Mouse (Mus musculus) embryonic facial prominence, embryonic 11.5 days (tissue): ENCODE data around the gene Malsu1. TPM values are rescaled to one million over a fixed set of nuclear protein-coding genes. Genes with fewer than 3 reads are reported as not detected.
A peak's percentile ranks its signal among the peaks of the same experiment; 100 is the strongest.

Experiments used
- ATAC-seq: fragments of 200-750 bp; cut with Nextera tagmentation; replicated peaks from 2 replicates; pipeline ENCODE4 v1.8.0; 2017; ENCODE audit warnings: low read depth; ENCODE audit not compliant: insufficient number of reproducible peaks, low FRiP score, low TSS enrichment
- DNase-seq: peaks from one replicate; pipeline ENCODE4 v3.0.0-alpha.2; 2015; ENCODE audit warnings: low spot score
- H3K27ac ChIP-seq: fragments of 300-500 bp; sonication (generic); replicated peaks from 2 replicates; pipeline ENCODE4 v1.5.1; 2014; ENCODE audit warnings: mild to moderate bottlenecking, low read depth, low read length, control low read depth
- H3K27me3 ChIP-seq: fragments of 300-500 bp; sonication (generic); 2 replicates; pipeline ENCODE4 v1.6.1; 2014; ENCODE audit warnings: mild to moderate bottlenecking, low read length, moderate library complexity, mixed read lengths; ENCODE audit not compliant: control insufficient read depth, insufficient read depth
- H3K36me3 ChIP-seq: fragments of 300-500 bp; sonication (generic); replicated peaks from 2 replicates; pipeline ENCODE4 v1.6.1; 2014; ENCODE audit warnings: low read depth, mild to moderate bottlenecking, low read length, moderate library complexity, mixed read lengths; ENCODE audit not compliant: control insufficient read depth, insufficient read depth
- H3K4me1 ChIP-seq: fragments of 300-500 bp; sonication (generic); 2 replicates; pipeline ENCODE4 v1.6.1; 2014; ENCODE audit warnings: low read length, mixed read lengths; ENCODE audit not compliant: control insufficient read depth, insufficient read depth
- H3K4me2 ChIP-seq: fragments of 300-500 bp; sonication (generic); 2 replicates; pipeline ENCODE4 v1.6.1; 2014; ENCODE audit warnings: low read depth, mild to moderate bottlenecking, control low read depth, low read length, moderate library complexity
- H3K4me3 ChIP-seq: fragments of 300-500 bp; sonication (generic); 2 replicates; pipeline ENCODE4 v1.5.1; 2014; ENCODE audit warnings: low read depth, low read length, control low read depth
- H3K9ac ChIP-seq: fragments of 300-500 bp; sonication (generic); replicated peaks from 2 replicates; pipeline ENCODE4 v1.6.1; 2014; ENCODE audit warnings: mild to moderate bottlenecking, control low read depth, low read length
- H3K9me3 ChIP-seq: fragments of 300-500 bp; sonication (generic); replicated peaks from 2 replicates; pipeline ENCODE4 v1.6.1; 2016; ENCODE audit warnings: mild to moderate bottlenecking, low read length, inconsistent platforms, mixed read lengths; ENCODE audit not compliant: control insufficient read depth
- WGBS: fragments of 180-500 bp; shearing (Covaris S2); extraction: QIAGEN DNeasy Blood & Tissue Kit; methylation state at CpG from one replicate; pipeline ENCODE4 v1.1.7; 2014; 5-methylcytosine and 5-hydroxymethylcytosine counted together
- polyA plus RNA-seq: library from polyadenylated mRNA; unstranded; fragments of >200 nt; fragmentation: Nextera tagmentation; extraction: Ambion mirVana; gene quantifications from 2 replicates; pipeline ENCODE4 v1.2.1, GENCODE M21; 2014

Malsu1 gene
- polyA plus RNA-seq, 1 experiment from 2014 or later = 68.5 TPM

DNA sequence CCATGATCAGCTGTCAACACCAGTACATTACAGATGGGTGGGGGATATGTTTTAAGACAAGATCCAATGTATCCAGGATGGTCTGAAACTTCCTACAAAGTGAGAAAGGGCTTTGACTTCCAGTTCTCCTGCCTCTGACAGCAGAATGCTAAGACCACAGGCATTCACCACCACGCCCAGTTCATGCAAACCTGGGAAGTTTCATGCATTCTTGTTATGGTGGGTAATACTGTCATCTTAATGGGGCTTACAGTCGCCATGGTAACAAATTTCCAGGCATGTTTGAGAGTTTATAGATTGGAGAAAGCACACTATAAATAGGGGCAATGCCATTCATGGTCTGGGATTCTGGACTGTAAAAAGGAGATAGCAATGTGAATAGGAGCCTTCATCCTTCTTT is 35.6 kb downstream of the Malsu1 start:
- H3K27ac ChIP-seq = no peak overlapping the region
- peaks cover 9% of the 10 kb centered on the region for H3K36me3 ChIP-seq
- no peaks in the 10 kb centered on the region for H3K9me3 ChIP-seq
- H3K4me1 ChIP-seq = no peaks in the 10 kb centered on the region
- no peak overlapping the region for H3K4me2 ChIP-seq
- H3K9ac ChIP-seq = no peak overlapping the region
- DNase-seq = no peak
- no peaks in the 10 kb centered on the region for H3K27me3 ChIP-seq
- no peak for ATAC-seq
- H3K4me3 ChIP-seq = no peak overlapping the region
- 91% methylated on average over 2 of the region's 2 CpGs for WGBS

- H3K9me3 ChIP-seq = no peaks in the 10 kb centered on the region
- H3K4me3 ChIP-seq = no peak overlapping the region
- no peak overlapping the region for H3K4me2 ChIP-seq
- WGBS = 74% methylated on average over 7 of the region's 7 CpGs
- no peaks in the 10 kb centered on the region for H3K4me1 ChIP-seq
- ATAC-seq = no peak
- H3K27ac ChIP-seq = no peak overlapping the region
- H3K36me3 ChIP-seq = no peaks in the 10 kb centered on the region; the same call in none of the 2 replicates
- H3K27me3 ChIP-seq = no peaks in the 10 kb centered on the region
- peak; percentile 20 for DNase-seq
- no peak overlapping the region for H3K9ac ChIP-seq
These were observed 40.3 kb downstream of the Malsu1 start for GRCm38 (mm10) chr6:49113895-49114294.

DNA sequence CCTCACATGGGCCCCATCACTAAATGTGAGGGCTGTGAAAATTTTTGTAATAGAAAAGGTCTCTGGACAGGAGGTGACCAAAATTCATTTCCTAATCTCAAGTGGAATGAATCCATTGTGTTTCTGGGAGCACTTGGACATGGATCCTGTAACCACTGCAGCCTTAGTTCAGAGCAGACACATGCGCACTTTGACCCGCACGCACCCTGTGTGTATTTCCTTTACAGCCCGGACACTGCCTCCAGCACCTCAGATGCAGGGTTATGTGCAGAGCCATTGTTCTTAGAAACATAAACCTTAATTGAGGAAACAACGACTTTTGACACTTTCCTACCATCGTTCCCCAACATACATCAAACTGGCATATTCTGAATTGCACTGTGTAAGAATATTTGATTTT is 40.9 kb downstream of the Malsu1 start:
- ATAC-seq (no peak), DNase-seq (no peak)
- Histone ChIP-seq H3K4me1 (no peaks in the 10 kb centered on the region), H3K36me3 (no peaks in the 10 kb centered on the region; the same call in none of the 2 replicates), H3K4me2 (no peak overlapping the region), H3K27me3 (no peaks in the 10 kb centered on the region), H3K9me3 (no peaks in the 10 kb centered on the region), H3K9ac (no peak overlapping the region), H3K27ac (no peak overlapping the region), H3K4me3 (no peak overlapping the region)
- 78% methylated on average over 6 of the region's 6 CpGs for WGBS

GRCm38 (mm10) chr6:49115550-49115949 is 42.0 kb downstream of the Malsu1 start:
- no peaks in the 10 kb centered on the region for H3K9me3 ChIP-seq
- no peak overlapping the region for H3K27ac ChIP-seq
- H3K9ac ChIP-seq = no peak overlapping the region
- no peaks in the 10 kb centered on the region; the same call in none of the 2 replicates for H3K36me3 ChIP-seq
- no peaks in the 10 kb centered on the region for H3K27me3 ChIP-seq
- DNase-seq (no peak), ATAC-seq (no peak)
- WGBS = 76% methylated on average over 5 of the region's 5 CpGs
- H3K4me1 ChIP-seq = no peaks in the 10 kb centered on the region
- H3K4me3 ChIP-seq = no peak overlapping the region
- no peak overlapping the region for H3K4me2 ChIP-seq

DNA sequence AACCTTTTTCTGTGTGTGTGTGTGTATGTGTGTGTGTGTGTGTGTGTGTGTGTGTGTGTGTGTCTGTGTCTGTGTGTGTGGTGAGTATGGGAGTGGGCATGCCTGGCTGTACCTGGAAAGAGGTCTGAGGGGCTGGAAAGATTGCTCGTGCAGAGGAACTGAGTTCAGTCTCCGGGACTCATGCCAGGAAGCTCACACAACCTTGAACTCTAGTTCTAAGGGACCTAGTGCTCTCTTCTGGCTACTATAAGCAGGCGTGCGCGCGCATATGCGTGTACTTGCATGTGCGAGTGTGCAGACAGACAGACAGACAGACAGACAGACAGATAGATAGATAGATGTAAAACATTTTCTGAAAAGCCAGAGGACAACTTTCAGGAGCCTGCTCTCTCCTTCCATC is 42.6 kb downstream of the Malsu1 start:
- ATAC-seq = no peak
- Histone ChIP-seq H3K4me2 (no peak overlapping the region), H3K36me3 (no peaks in the 10 kb centered on the region; the same call in none of the 2 replicates), H3K4me3 (no peak overlapping the region), H3K27ac (no peak overlapping the region), H3K9ac (no peak overlapping the region), H3K4me1 (no peaks in the 10 kb centered on the region), H3K27me3 (no peaks in the 10 kb centered on the region), H3K9me3 (no peaks in the 10 kb centered on the region)
- no peak for DNase-seq
- WGBS = 93% methylated on average over 8 of the region's 8 CpGs

DNA sequence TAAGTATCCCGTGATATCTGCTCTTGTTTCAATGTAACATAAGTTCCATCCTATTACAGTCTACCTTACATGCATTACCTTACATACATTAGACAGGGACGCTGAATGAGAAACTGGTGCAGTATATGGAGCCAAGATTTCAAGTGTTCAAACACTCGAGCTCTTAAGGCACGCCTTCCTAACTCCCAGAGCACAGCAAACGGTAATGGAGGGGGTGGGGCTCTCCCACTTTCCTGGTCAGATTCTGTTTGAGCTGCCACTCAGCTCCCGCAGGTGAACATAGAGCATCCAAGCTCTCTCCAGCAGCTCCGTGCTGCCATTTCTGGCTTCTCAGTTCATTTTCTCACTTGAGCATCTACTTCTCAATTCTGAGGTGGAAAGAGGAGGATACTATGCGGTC is 44.9 kb downstream of the Malsu1 start:
- Histone ChIP-seq H3K4me3 (no peak overlapping the region), H3K27ac (no peak overlapping the region), H3K27me3 (no peaks in the 10 kb centered on the region), H3K4me2 (no peak overlapping the region), H3K9me3 (no peaks in the 10 kb centered on the region), H3K9ac (no peak overlapping the region), H3K4me1 (no peaks in the 10 kb centered on the region), H3K36me3 (no peaks in the 10 kb centered on the region; the same call in none of the 2 replicates)
- ATAC-seq (no peak), DNase-seq (no peak)
- WGBS = 85% methylated on average over 8 of the region's 8 CpGs

DNA sequence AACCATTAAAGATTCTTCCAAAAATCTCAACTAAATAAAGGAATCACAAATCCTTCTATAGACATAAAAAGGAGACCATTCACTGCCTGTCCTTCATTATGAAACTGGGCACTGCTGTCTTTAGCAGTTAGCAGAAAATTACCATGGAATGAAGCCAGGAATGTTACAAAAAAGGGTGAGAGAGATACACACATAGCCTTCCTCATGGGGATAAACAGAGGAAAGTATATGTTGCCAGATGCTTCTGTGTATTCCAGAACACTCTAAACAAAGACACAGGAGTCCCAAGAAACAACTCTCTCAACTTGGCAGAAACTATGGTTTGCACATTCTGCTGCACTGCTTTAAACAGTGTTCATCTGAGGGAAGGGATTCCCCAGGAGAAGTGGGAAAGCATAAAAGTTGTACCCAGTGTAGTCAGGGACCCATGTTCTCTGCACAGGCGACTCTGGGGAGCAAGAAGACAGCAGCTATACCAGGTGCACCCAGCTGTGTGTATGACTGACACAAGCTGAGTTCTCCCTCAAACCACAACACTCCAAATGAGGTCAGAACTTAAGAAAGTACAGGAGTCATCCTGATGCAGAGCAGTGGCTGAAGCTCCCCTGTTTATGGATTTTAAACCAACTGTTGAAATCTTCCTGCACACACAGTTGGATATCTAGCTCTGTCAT is 46.0 kb downstream of the Malsu1 start:
- no peaks in the 10 kb centered on the region for H3K4me1 ChIP-seq
- no peak overlapping the region for H3K4me2 ChIP-seq
- no peaks in the 10 kb centered on the region; the same call in none of the 2 replicates for H3K36me3 ChIP-seq
- DNase-seq = no peak
- no peak overlapping the region for H3K27ac ChIP-seq
- H3K9ac ChIP-seq = no peak overlapping the region
- no peaks in the 10 kb centered on the region for H3K27me3 ChIP-seq
- no peaks in the 10 kb centered on the region for H3K9me3 ChIP-seq
- no peak overlapping the region for H3K4me3 ChIP-seq
- no peak for ATAC-seq
- WGBS = 96% methylated on average over 1 of the region's 1 CpGs

GRCm38 (mm10) chr6:49120370-49120769 is 46.8 kb downstream of the Malsu1 start:
- Histone ChIP-seq H3K36me3 (no peaks in the 10 kb centered on the region; the same call in none of the 2 replicates), H3K27ac (no peak overlapping the region), H3K4me1 (no peaks in the 10 kb centered on the region), H3K9me3 (no peaks in the 10 kb centered on the region), H3K4me2 (no peak overlapping the region), H3K4me3 (no peak overlapping the region), H3K27me3 (no peaks in the 10 kb centered on the region), H3K9ac (no peak overlapping the region)
- DNase-seq (no peak), ATAC-seq (no peak)
- 90% methylated on average over 3 of the region's 3 CpGs for WGBS
